Mouse (Mus musculus): ENCODE results near the gene Luzp2. TPM values are rescaled to one million over a fixed set of nuclear protein-coding genes. Genes with fewer than 3 reads are reported as not detected.

Luzp2 gene
- polyA plus RNA-seq (2012; rRNA removed), result 0.02 and 0.13 TPM in 2 replicates

- Histone ChIP-seq H3K4me1 (ENCODE audit: control insufficient read depth, insufficient read depth, low read length) (peaks cover 3% of the 10 kb centered on the region; the same call in 1 of the 2 replicates), H3K27me3 (ENCODE audit: control insufficient read depth, insufficient read depth, low read length) (no peaks in the 10 kb centered on the region), H3K4me3 (ENCODE audit: control insufficient read depth, low read depth, low read length) (peak within 1 kb of the TSS; percentile 18), H3K27ac (ENCODE audit: control insufficient read depth, insufficient read depth, low read depth, low read length) (no peak within 1 kb of the TSS), H3K36me3 (ENCODE audit: control insufficient read depth, insufficient read depth, low read length) (no peaks in the 10 kb centered on the region)
- TF ChIP-seq POLR2A (IDR thresholded peaks at IDR 0.05; ENCODE audit: control insufficient read depth, low read depth, low read length) (no peak), CTCF (IDR thresholded peaks at IDR 0.05; ENCODE audit: control insufficient read depth, insufficient read depth, insufficient replicate concordance, low read depth, low read length) (no peak)
Observed at GRCm38 (mm10) chr7:54835372-54835851, at the start of gene Luzp2. TSS of gene Luzp2 (plus strand) at chr7:54835498.

- Histone ChIP-seq H3K4me1 (ENCODE audit: control insufficient read depth, insufficient read depth, low read length) (no peaks in the 10 kb centered on the region), H3K36me3 (ENCODE audit: control insufficient read depth, insufficient read depth, low read length) (no peaks in the 10 kb centered on the region), H3K27ac (ENCODE audit: control insufficient read depth, insufficient read depth, low read depth, low read length) (no peak overlapping the region), H3K4me3 (ENCODE audit: control insufficient read depth, low read depth, low read length) (no peak overlapping the region), H3K27me3 (ENCODE audit: control insufficient read depth, insufficient read depth, low read length) (no peaks in the 10 kb centered on the region)
- TF ChIP-seq CTCF (IDR thresholded peaks at IDR 0.05; ENCODE audit: control insufficient read depth, insufficient read depth, insufficient replicate concordance, low read depth, low read length), result no peak
- no peak for TF ChIP-seq POLR2A (IDR thresholded peaks at IDR 0.05; ENCODE audit: control insufficient read depth, low read depth, low read length)
Observed at GRCm38 (mm10) chr7:54787456-54787855, 47.8 kb upstream of the Luzp2 start.

DNA sequence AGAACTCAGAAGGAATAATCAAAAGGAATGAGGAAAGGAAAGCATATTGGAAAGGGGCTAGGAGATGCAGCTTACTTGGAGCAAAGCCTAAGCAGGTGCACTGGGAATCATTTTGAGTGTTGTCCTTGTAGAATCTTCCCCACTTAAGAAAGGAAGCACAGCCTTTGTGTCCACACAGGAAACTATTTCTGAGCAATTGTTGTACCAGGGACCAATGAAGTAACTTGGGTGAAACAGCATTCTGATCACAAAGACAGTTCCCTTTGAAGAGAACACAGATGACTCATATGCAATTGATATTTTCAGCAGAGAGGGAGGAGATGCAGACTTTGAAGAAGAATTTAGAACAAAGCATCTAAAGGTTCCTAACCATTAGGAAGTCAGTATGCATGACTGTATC lies 16.7 kb upstream of the Luzp2 start:
- no peak overlapping the region for H3K27ac ChIP-seq (ENCODE audit: control insufficient read depth, insufficient read depth, low read depth, low read length)
- no peak for TF ChIP-seq CTCF (IDR thresholded peaks at IDR 0.05; ENCODE audit: control insufficient read depth, insufficient read depth, insufficient replicate concordance, low read depth, low read length)
- TF ChIP-seq POLR2A (IDR thresholded peaks at IDR 0.05; ENCODE audit: control insufficient read depth, low read depth, low read length), result no peak
- no peak overlapping the region for H3K4me3 ChIP-seq (ENCODE audit: control insufficient read depth, low read depth, low read length)
- no peaks in the 10 kb centered on the region for H3K27me3 ChIP-seq (ENCODE audit: control insufficient read depth, insufficient read depth, low read length)
- no peaks in the 10 kb centered on the region for H3K4me1 ChIP-seq (ENCODE audit: control insufficient read depth, insufficient read depth, low read length)
- no peaks in the 10 kb centered on the region for H3K36me3 ChIP-seq (ENCODE audit: control insufficient read depth, insufficient read depth, low read length)

DNA sequence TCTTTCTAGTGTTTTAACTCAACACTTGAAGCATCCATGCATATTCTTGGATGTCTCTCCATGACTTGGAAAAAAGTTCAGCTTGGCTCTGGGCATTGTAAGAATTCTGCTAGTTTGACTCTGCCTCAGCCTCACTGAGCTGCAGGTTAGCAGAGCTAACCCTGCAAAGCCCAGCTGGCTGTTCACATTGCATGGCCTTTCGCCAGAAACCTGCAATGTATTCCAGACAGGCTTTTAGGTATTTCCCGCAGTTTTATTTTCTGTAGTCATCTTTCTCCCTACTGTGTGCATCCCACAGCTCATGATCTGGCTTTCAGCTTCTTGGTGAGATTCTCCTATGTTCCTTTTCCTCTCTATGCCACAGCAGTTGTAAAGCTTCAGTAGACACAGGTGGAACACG lies 6.5 kb upstream of the Luzp2 start:
- H3K36me3 ChIP-seq (ENCODE audit: control insufficient read depth, insufficient read depth, low read length), result no peaks in the 10 kb centered on the region
- no peak overlapping the region for H3K4me3 ChIP-seq (ENCODE audit: control insufficient read depth, low read depth, low read length)
- no peak for TF ChIP-seq CTCF (IDR thresholded peaks at IDR 0.05; ENCODE audit: control insufficient read depth, insufficient read depth, insufficient replicate concordance, low read depth, low read length)
- no peak for TF ChIP-seq POLR2A (IDR thresholded peaks at IDR 0.05; ENCODE audit: control insufficient read depth, low read depth, low read length)
- H3K27ac ChIP-seq (ENCODE audit: control insufficient read depth, insufficient read depth, low read depth, low read length), result no peak overlapping the region
- no peaks in the 10 kb centered on the region for H3K27me3 ChIP-seq (ENCODE audit: control insufficient read depth, insufficient read depth, low read length)
- H3K4me1 ChIP-seq (ENCODE audit: control insufficient read depth, insufficient read depth, low read length), result no peaks in the 10 kb centered on the region

DNA sequence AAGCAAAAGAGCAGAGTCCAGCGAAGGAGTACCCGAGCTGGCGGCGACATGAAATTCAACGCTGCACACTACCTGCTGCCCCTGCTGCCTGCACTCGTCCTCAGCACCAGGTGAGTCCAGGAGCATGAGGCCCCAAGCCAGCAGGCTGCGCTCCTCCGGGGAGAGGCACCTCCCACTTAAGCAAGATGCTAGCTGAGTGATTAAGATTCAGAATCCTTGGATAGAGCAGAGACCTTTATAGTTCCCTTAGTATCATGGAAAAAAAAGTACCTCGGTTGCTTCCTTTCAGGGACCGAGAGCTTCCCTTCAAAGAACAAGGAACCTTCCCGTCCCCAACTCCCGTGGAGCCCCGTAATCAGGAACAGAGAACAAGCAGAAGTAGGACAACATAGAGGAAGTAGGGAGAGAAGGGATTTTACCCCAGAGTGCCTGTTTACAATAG lies 634 bp downstream of the Luzp2 start:
- Histone ChIP-seq H3K27ac (ENCODE audit: control insufficient read depth, insufficient read depth, low read depth, low read length) (no peak overlapping the region), H3K27me3 (ENCODE audit: control insufficient read depth, insufficient read depth, low read length) (no peaks in the 10 kb centered on the region)
- TF ChIP-seq POLR2A (IDR thresholded peaks at IDR 0.05; ENCODE audit: control insufficient read depth, low read depth, low read length), result no peak
- no peak for TF ChIP-seq CTCF (IDR thresholded peaks at IDR 0.05; ENCODE audit: control insufficient read depth, insufficient read depth, insufficient replicate concordance, low read depth, low read length)

GRCm38 (mm10) chr7:54836437-54836836 lies 1.1 kb downstream of the Luzp2 start:
- Histone ChIP-seq H3K4me1 (ENCODE audit: control insufficient read depth, insufficient read depth, low read length) (peaks cover 3% of the 10 kb centered on the region; the same call in 1 of the 2 replicates), H3K27me3 (ENCODE audit: control insufficient read depth, insufficient read depth, low read length) (no peaks in the 10 kb centered on the region), H3K4me3 (ENCODE audit: control insufficient read depth, low read depth, low read length) (no peak overlapping the region), H3K27ac (ENCODE audit: control insufficient read depth, insufficient read depth, low read depth, low read length) (no peak overlapping the region), H3K36me3 (ENCODE audit: control insufficient read depth, insufficient read depth, low read length) (no peaks in the 10 kb centered on the region)
- TF ChIP-seq POLR2A (IDR thresholded peaks at IDR 0.05; ENCODE audit: control insufficient read depth, low read depth, low read length), result no peak
- no peak for TF ChIP-seq CTCF (IDR thresholded peaks at IDR 0.05; ENCODE audit: control insufficient read depth, insufficient read depth, insufficient replicate concordance, low read depth, low read length)

More for the DNA sequence above, 634 bp downstream of the Luzp2 start:
- H3K4me3 ChIP-seq (ENCODE audit: control insufficient read depth, low read depth, low read length), result no peak overlapping the region
- peaks cover 3% of the 10 kb centered on the region; the same call in 1 of the 2 replicates for H3K4me1 ChIP-seq (ENCODE audit: control insufficient read depth, insufficient read depth, low read length)
- no peaks in the 10 kb centered on the region for H3K36me3 ChIP-seq (ENCODE audit: control insufficient read depth, insufficient read depth, low read length)

GRCm38 (mm10) chr7:54842807-54843335 lies 7.6 kb downstream of the Luzp2 start:
- Histone ChIP-seq H3K4me3 (ENCODE audit: control insufficient read depth, low read depth, low read length) (no peak overlapping the region), H3K36me3 (ENCODE audit: control insufficient read depth, insufficient read depth, low read length) (no peaks in the 10 kb centered on the region), H3K4me1 (ENCODE audit: control insufficient read depth, insufficient read depth, low read length) (no peaks in the 10 kb centered on the region), H3K27me3 (ENCODE audit: control insufficient read depth, insufficient read depth, low read length) (no peaks in the 10 kb centered on the region), H3K27ac (ENCODE audit: control insufficient read depth, insufficient read depth, low read depth, low read length) (no peak overlapping the region)
- TF ChIP-seq POLR2A (IDR thresholded peaks at IDR 0.05; ENCODE audit: control insufficient read depth, low read depth, low read length) (no peak), CTCF (IDR thresholded peaks at IDR 0.05; ENCODE audit: control insufficient read depth, insufficient read depth, insufficient replicate concordance, low read depth, low read length) (no peak)

All from testis, adult 2 months (tissue).